Mouse (Mus musculus): ENCODE measurements at regions not wholly inside any gene's neighbourhood (a gene's known extent, or its start where the extent isn't known, plus 50 kb on each side); places are given as distances from the start of the nearest gene placed in this dataset.

DNA sequence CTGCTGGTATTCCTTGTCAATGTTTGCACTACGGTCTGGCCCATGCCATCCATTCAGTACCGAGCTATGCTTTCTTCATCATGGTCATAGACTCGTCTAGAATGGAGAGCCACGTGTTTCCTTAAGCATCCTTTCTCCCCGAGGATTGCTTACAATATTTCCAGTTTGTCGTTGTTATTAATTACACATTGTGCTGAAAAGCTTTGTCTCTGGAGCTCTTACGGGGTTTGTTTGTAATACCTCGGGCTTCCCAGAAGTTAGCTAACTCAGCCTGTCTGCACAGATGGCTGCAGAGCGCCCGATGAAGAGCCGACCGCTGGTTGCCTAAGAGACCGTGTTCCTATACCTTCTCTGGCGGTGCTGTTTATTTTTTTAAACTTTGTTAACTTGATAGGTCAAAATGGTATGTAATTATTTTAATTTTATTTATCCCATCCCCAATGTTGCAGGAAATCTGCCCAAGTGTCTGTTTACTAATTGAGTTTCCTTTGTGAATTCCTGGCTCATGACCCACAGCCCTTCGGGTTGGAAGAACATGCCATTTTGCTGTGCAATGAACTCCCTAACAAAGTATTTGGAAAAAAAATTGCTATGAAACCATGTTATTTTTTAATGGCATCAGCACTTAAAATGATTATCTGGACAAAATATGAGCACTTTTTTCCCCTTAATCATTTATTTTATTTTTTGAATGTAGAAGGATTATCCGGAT, 194.1 kb upstream of the Cops8 start:
- no peak for DNase-seq

DNA sequence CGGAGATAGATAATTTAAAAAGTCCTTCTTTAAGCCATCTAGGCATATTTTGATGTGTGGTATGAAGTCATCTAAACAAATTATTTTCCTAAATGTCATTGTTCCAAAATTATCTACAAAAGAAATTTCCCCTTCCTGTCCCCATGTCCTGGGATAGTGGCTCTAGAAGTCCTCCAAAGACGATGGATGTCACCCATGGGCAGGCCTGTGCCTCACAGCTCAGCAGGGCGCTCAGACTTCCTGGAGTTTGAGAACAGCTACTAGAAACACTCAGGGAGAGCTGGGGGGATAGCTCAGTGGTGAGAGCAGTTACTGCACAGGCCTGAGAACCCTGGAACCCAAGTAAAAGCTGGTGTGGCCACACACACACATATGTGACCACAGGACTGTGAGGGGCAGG, 193.5 kb upstream of the Cops8 start:
- DNase-seq: no peak

DNA sequence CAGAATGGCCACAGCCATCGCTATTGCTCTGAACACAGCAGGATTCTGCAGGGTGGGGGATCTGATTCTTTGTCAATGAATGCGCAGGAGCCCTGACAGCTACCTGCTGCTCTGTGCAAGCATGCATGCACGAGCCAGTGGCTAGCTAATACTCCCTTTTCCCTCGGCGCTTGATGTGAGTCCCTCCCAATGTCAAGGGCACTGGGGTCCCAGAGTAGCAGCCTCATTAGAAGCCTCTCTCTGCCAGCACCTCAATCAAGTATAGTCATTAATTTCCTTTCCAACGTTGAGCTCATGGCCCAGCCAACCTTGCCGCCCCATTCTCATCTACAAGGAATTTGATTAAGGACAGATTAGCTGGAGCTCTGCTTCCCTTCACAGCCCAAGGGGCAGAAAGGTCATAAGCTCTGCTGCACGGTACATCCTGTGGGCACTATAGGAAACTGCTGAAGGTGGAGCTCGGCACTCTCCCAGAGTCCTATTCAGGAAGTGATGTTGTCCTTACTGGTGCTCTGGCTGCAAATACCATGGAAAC, 190.2 kb upstream of the Cops8 start:
- no peak for DNase-seq

DNA sequence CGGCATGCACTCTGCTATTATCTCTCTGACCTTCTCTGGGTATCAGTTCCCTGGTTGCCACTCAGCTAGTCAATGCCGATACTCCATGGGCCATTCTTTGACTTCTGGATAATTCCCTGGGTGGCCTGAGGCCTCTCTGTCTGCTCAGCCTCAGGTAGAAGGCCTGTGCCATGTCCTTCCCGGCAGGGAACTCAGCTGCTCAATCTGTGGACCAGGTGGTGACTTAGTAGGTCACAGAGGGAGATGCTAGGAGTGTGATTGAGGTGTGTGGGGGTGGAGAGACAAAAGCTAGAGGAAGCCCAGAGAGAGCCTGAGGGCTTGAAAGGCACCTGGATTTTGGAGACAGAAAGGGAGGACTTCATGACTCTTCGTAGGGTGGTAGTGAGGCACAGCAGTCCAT, 188.0 kb upstream of the Cops8 start:
- no peak for DNase-seq

DNA sequence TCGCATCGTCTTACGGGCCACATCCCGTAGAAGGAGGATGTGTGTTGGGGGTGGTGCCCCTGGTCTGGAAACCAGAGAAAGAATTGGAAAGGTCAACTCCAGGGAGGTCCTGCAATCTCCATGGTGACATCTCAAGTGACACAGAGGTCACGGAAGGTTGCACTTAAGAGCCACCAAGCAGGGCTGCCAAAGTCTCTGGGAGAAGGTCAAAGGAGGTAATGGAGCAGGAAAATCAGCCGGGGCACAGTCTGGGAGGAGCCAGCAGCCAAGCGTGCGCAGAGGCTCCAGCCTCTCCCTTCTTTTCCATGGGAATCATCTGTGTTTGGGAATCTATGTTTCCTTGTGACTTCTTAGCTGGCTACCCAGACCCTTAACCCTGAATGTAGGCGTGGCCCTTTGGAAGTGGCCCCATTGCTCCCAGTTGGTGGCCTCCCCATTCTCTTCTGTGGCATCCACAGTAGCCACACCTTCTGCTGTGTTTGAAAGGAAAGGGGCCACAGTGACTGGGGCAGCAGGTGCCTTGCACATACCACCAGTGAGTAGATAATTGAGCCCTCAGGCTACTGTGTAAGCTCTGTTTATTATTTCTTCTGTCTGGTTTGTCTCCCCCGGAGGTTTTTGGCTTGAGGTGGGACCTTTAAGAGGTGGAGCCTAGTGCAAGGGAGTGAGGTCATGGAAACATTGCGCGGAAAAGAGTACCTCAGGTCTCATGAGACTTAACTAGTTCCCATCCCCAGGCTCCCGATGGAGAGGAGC, 178.5 kb upstream of the Cops8 start:
- peak; percentile 50 for DNase-seq

DNA sequence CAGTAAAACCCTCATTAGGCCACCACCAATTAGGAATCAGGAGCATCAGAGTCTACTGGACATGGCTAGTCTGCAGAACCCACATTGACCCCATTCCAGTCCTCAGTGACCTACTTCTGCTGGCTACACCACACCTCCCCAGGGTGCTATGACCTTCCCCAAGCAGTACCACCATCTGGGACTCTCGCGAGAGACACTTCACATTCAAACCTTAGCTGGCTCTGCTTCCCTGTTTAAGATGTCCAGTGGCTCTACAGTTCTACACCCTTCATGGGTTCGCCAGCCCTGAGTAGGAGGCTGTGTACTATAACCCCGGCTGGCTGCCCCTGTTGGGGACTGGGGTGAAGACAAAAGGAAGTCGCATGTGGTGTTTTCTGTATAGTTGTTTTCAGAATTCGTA, 174.4 kb upstream of the Cops8 start:
- DNase-seq: no peak

DNA sequence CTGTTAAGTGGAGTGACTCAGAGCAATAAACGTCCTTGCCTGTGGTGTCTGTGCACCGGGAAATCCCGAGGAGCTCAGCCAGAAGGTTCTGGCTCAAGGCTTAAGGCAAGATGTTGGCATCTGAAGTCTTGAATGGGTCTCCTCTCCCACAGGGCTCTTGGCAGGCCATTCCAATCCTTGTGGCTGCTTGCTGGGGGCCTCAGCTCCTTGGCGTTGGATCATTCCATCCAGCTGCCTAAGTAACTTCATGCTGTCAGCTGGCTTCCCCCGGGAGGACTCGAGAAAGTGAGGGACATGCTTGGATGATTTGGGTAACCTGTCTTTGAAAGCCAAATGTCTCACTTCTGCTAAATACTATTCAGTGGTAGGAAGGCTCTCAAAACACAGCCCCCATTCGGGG, 174.0 kb upstream of the Cops8 start:
- no peak for DNase-seq

DNA sequence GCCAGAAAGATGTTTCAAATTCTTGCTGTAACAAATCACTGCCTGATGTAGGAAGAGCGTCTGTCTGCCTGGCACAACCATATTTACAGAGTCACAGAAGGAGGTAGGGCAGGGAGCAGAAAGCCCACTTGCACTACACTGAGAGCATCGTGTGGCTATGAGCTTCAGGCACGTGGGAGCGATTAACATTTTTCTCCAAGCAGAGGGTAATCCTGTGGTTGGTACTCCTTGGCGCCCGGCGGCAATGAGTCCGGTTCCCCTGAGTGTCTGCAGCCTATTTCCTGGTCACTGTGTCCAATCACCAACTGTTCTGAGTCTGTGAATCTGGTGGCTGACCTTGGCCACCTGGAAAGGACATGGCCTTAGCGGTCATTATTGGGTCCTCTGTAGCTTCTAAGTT, 172.3 kb upstream of the Cops8 start:
- no peak for DNase-seq

DNA sequence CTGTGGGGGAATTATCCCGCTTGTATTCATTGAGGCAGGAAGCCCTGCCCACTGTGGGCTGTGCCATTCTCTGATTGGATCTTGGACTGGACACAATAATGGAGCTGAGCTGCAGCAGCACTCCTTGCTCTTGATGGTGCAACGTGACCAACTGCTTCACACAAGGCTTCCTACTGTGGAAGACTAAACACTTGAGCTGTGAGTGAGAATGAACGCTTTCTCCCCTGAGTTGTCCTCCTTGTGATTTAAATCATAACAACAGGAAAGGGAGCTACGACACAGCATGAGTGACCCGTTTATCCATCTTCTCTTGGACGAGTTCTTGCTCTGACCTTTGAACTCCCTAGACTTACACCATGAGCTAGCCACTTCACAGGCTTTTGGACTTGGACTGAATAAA, 171.0 kb upstream of the Cops8 start:
- no peak for DNase-seq

DNA sequence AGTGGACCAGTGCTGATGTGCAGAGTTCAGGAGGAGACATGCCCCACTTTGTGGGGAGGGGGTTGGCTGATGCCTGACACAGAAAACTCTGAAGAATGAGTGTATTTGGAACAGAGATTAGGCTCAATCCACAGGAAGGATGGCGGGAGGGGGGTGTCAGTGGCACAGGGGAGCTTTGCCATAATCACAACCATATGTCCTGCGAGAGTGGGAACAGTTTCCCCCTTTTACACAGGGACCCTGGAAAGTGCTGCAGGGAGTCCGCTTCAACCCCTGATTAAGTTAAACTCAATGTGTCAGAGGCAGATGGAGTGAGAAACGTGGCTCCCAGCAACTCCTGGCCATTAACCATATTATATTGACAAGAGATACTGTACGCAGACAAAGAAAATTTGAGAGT, 168.9 kb upstream of the Cops8 start:
- no peak for DNase-seq

DNA sequence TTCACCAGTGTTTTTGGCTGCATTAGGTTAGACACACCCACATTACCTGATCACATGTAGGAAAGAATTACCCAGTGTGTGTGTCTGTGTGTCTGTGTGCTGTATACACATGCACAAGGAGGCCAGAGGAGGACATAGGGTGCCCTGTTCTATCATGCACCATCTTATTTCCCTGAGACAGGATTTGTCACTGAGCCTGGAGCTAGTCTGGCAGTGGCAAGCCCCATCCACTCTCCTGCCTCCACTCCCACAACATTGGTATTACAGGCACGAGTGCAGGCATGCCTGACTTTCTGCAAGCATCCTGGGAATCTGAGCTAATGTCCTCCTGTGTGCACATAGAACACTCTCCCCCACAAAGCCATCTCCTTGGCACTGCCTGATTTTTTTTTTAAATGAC, 162.1 kb upstream of the Cops8 start:
- DNase-seq: no peak

DNA sequence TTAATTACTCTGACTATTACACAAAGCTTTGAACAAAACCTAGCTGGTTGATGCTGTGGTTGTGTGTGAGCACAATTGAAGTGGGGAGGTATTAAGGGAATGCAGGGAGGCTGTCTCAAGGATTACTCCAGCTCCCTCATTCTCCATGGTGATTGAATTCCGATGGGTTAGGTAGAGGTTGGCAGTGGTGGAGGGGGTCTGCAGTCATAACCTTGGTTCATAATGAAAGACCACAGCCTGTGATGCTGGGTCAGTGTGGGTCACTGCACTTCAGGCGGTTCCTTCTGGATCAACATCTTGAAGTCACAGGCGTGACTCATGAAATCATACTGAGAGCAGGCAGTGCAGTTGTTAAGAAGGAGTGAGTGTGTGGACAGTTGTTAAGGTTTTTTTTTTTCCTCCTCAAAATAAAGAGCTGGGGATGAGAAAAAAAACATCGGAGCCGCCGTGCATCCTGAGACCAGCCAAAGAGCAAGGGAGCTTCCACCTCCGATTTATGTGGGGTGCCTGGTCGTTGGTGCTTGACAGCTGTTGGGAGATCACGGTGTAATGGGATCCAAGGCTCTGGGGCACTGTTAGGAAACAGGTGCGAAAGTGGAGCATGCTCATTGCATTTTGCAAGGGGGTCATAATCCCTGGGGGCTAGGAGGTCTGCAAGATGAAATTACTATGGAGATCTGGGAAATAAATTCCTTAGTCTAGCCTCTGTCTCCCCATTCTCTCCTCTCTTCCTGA, 161.5 kb upstream of the Cops8 start:
- no peak for DNase-seq

DNA sequence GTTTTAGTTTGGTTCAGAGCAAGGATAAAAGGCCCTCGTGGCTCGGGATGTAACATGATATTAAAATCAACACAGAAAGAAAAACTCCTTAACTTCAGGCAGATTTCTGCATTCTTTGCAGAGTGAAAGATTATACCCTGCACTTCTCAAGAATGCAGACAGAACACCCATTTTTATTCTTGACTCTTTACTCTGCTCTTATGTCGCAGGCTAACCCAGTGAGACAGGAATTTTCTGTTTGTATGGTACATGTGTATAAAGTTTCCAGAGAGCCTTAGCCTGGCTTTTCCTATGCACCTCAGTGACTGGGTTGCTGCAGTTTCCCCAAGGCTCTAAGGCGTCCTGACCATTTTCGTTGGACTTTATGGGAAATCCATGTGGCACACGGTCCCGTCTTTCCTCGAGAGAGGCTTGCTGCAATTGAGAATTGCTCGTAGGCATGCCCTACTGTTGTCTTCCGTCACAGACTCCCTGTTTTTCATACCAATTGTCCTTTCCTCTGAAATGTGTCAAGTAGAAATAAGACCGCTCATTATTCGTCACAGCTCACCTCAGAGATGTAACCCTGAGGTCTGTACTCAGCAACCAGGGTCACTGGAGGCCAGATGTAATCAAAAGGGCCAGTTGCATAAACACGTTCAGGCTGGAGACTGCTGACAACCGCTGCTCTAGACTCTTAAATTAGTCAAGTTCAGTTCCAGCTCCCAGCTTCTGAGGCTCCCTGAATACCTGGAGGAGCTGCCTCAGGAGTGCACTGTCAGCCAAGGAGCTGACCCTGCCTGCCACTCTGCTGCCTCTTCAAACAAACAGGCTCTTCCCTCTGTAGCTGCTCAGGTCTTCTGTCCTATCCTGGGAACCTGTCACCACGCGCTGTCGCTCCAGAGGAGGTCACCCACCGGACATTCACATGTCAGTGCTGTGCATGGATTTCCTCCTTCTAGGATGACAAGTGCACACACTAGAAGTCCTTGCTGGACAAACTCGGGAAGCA, 160.2 kb upstream of the Cops8 start:
- no peak for DNase-seq

DNA sequence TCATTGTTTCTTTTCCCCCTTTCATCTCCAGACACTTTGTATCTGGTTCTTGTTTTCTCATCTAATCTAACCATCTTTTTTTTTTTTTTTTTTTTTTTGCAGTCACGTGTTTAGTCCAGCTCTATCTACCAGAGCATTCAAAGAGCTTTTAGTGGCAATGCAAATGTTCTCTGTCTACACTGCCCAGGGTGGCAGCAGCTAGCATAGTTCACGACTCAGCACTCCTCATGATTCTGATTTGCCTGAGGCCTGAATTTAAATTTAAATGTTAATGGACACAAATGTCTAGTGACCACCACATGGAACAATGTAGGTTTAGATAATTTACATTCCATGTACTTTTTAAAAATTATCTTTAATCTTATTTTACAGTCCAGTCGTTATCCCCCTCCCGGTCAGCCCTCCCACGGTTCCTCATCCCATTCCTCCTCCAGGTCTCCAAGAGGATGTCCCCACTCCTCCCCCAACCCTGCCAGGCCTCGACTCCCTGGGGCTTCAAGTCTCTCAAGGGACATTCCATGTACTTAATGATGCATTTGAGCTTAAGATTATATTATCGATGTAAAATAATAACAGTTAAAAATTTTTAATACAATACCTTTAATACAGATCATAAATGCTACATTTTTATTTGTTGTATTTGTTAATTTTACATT, 153.1 kb upstream of the Cops8 start:
- DNase-seq: peak; percentile 21

DNA sequence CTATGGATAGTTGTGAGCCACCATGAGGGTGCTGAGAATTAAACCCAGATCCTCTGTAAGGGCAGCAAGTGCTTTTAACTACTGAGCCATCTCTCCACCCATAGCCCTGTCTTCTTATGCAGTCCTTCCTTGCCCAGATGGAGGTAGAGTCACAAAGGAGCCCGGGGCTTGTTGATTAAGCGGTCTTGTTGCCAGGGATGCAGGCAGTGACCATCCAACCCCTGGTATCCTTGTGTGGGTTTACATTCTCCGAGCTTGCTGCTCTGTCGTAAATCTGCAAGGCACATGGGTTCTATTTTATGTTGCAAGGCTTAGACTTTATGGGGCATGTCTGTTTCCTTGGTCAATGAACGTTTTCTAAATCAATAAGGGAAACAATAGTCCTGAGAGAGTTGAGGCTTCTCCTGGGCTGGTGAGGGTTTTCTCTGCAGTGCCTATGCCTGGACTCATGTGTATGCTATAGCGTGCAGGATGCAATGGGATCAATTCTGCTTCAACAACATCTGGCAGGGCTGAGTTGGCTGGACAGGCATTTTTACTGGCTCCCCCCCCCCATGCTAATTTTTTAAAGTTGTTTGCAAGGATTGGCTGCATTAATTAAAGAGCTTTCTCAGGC, 150.7 kb upstream of the Cops8 start:
- no peak for DNase-seq

DNA sequence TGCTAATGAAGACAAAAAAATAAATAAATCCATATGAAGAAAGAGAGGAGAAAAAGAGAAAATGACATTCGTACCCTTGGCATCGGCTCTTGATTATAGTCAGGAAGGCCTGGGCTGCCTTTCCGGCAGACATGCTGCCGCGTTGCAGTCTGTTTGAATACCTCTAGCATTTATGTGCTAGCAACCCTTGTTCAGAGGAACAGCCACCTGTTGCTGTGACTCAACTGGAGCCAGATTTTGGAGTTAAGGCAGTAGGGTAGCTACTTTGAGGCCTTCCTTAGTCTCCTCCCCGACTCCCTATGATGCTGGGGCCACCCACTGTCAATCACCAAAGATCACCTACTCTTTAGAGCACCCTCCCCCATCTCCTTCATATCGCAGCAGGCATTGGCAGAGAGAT, 148.5 kb upstream of the Cops8 start:
- no peak for DNase-seq

DNA sequence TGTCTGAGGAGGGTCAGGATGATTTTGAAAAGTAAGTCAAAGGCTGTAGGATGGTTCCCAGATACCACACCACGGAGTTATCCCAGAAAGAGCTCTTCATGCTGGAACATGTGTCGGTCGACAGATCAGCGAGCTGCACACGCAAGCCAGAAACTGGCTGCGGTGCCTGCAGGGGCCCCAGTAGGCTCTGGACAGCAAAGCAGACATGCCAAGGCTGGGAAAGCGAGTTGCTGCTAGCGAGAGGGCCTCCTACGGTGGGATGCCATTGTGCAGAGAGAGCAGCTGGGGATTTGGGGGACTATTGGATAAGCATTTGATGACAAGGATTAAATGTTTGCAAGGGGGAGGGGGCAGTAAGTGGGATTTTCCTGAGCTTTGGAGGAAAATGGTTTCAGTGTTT, 145.4 kb upstream of the Cops8 start:
- DNase-seq: peak; percentile 67

DNA sequence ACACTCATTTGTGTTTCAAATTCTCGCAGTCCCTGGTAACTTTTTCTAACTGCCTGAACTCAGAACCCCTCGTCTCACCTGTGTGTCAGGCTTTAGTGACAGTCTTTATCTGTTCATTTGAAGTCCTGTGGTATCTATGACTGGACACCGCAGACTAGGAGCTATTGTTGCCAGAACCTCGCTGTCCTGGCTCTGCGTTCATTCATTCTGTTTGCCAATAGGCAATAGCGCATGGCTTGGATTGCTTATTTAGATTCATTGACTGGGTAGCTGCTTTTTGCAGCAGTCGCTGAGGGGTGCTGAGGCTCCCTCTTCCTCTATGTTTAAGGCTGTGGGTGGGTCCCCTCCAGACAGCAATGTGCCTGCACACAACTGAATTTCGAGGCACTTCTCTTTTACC, 144.6 kb upstream of the Cops8 start:
- no peak for DNase-seq

DNA sequence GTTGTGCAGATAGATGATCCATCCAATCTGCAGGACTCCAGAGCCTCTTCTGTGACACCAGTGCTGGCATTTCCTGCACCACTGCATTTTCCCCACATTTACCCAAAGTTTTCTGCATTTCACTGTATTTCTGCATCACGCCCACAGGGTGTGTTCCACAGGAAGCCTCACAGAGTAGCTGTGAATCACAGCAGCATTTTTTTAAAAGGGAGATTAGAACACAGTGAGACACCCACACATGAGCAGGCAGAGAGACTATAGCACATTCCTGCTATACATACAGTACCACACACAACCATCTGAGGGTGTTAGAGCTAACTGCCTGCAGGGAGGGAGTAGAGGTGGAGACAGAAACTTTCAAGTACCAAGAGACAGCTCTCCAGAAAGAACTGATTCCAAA, 141.1 kb upstream of the Cops8 start:
- DNase-seq: no peak

DNA sequence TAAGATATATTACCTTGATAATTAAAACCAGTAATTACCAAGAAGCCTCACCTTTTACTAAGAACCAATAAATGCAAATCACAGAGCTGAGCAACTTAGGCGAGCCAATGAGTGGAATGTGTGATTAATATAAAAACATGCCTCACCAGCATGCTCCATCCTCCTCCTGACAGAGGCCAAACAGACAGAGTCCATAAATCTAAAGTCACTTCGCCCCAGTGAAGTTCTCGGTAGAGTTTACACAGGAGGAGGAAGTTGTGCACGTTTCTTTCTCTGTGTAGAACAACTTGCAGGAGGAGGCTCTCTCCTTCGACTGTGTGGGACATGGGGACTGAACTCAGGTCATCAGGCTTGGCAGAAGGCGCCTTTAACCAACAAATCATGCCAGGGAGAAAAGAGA, 139.5 kb upstream of the Cops8 start:
- no peak for DNase-seq

DNA sequence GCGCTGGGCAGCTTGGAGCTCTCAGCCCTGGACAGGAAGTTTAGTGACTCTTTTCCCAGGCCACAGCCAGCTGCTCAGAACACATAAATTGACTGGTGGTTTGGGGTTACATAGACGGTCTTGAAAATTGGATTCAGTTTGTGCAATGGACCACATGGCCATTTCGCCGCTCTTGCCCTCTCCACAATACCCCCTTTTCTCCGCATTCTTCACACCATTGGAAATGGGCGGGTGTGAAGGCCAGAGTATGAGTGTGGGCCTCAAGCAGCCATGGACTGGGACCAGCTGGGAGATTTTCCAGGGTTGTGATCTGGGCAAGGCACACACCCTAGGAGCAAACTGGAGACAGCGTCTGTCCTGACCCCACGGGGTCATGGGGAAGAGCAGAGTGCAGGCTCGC, 135.1 kb upstream of the Cops8 start:
- DNase-seq: peak; percentile 54

DNA sequence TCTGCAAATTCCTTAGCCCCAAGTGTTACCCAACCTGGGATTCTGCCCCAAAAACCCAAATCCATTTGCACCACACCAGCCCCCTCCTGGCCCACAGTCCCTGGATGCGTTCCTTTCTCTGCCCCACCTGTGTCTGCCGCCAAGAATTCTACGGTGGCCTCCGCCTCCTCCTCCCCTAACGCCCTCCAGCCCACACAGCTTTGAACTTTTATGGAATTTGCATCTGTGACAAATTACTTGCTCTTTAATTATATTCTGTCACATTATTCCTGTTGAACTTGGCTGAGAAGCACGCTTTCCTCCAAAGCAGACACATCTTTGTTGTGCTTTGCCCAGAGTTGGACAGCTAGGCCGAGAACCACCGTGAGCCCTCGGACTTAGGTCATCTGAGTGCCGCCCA, 131.8 kb upstream of the Cops8 start:
- DNase-seq: no peak

Measured in retina, postnatal 1 day (tissue).